Mouse (Mus musculus) neural tube, embryonic 14.5 days (tissue): ENCODE data around the gene Kif3a. TPM values are rescaled to one million over a fixed set of nuclear protein-coding genes. Genes with fewer than 3 reads are reported as not detected.

ENCODE experiments used
- ATAC-seq: fragments of 200-750 bp; cut with Nextera tagmentation; 2 replicates; pipeline ENCODE4 v1.8.0; 2017; ENCODE audit warnings: low read depth, mild to moderate bottlenecking, moderate TSS enrichment, moderate library complexity
- H3K27ac ChIP-seq: fragments of 300-500 bp; sonication (generic); 2 replicates; pipeline ENCODE4 v1.5.1; 2014; ENCODE audit warnings: low read depth, mild to moderate bottlenecking, control low read depth, low read length, moderate library complexity, mixed read lengths
- H3K27me3 ChIP-seq: fragments of 300-500 bp; sonication (generic); 2 replicates; pipeline ENCODE4 v1.6.1; 2014; ENCODE audit warnings: low read length; ENCODE audit not compliant: control insufficient read depth, insufficient read depth
- H3K36me3 ChIP-seq: fragments of 300-500 bp; sonication (generic); 2 replicates; pipeline ENCODE4 v1.6.1; 2014; ENCODE audit warnings: low read length, mixed read lengths; ENCODE audit not compliant: control insufficient read depth, insufficient read depth
- H3K4me1 ChIP-seq: fragments of 300-500 bp; sonication (generic); 2 replicates; pipeline ENCODE4 v1.6.1; 2014; ENCODE audit warnings: low read length; ENCODE audit not compliant: control insufficient read depth, insufficient read depth
- H3K4me2 ChIP-seq: fragments of 300-500 bp; sonication (generic); 2 replicates; pipeline ENCODE4 v1.6.1; 2014; ENCODE audit warnings: mild to moderate bottlenecking, low read depth, low read length, control low read depth
- H3K4me3 ChIP-seq: fragments of 300-500 bp; sonication (generic); 2 replicates; pipeline ENCODE4 v1.5.1; 2014; ENCODE audit warnings: low read depth, low read length, control low read depth, mixed read lengths
- H3K9ac ChIP-seq: fragments of 300-500 bp; sonication (generic); replicated peaks from 2 replicates; pipeline ENCODE4 v1.6.1; 2014; ENCODE audit warnings: low read depth, mild to moderate bottlenecking, control low read depth, low read length, mixed read lengths
- H3K9me3 ChIP-seq: fragments of 300-500 bp; sonication (generic); 2 replicates; pipeline ENCODE4 v1.6.1; 2016; ENCODE audit warnings: low read length; ENCODE audit not compliant: control insufficient read depth
- WGBS: fragments of 180-500 bp; shearing (Covaris S2); extraction: QIAGEN DNeasy Blood & Tissue Kit; methylation state at CpG from one replicate; pipeline ENCODE4 v1.1.7; 2014; 5-methylcytosine and 5-hydroxymethylcytosine counted together
- polyA plus RNA-seq: library from polyadenylated mRNA; unstranded; fragments of >200 nt; fragmentation: Nextera tagmentation; extraction: Ambion mirVana; gene quantifications from 2 replicates; pipeline ENCODE4 v1.2.1, GENCODE M21; 2014

The Kif3a gene
- polyA plus RNA-seq, 1 experiment from 2014 or later, result 308 TPM

DNA sequence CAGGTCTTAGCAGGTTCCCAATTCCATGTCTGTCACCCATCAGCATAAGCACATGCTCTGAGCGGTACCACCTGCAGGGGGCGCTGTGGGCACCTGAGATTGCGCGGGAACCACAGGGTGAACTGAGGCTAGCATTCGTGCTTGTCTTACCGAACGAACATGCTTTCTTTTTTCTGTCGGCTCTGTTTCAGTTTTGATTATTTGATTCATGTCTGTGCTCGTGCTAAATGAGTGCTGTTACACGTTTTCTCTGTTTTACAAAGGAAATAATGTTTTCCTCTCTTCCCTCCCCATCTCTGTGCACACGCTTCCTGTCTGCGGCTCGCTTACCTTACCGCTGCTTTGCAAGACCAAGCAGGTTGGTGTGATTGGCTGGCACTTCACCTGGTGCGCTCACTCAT lies 23.2 kb downstream of the Kif3a start:
- no peaks in the 10 kb centered on the region for H3K9me3 ChIP-seq
- no peak overlapping the region for H3K4me3 ChIP-seq
- WGBS, result 48% methylated on average over 15 of the region's 15 CpGs
- H3K4me2 ChIP-seq, result no peak overlapping the region
- H3K4me1 ChIP-seq, result no peaks in the 10 kb centered on the region
- no peak overlapping the region for H3K9ac ChIP-seq
- ATAC-seq, result no peak
- H3K27me3 ChIP-seq, result no peaks in the 10 kb centered on the region
- no peak overlapping the region for H3K27ac ChIP-seq
- H3K36me3 ChIP-seq, result peaks cover 71% of the 10 kb centered on the region

GRCm38 (mm10) chr11:53591116-53591515 lies 23.9 kb downstream of the Kif3a start:
- Histone ChIP-seq H3K36me3 (peaks cover 67% of the 10 kb centered on the region), H3K9me3 (no peaks in the 10 kb centered on the region), H3K4me2 (no peak overlapping the region), H3K27ac (no peak overlapping the region), H3K4me3 (no peak overlapping the region), H3K9ac (no peak overlapping the region), H3K4me1 (no peaks in the 10 kb centered on the region), H3K27me3 (no peaks in the 10 kb centered on the region)
- ATAC-seq, result no peak
- 95% methylated on average over 5 of the region's 5 CpGs for WGBS

- H3K9ac ChIP-seq, result no peak overlapping the region
- H3K4me2 ChIP-seq, result no peak overlapping the region
- no peaks in the 10 kb centered on the region for H3K9me3 ChIP-seq
- ATAC-seq, result no peak
- 97% methylated on average over 3 of the region's 3 CpGs for WGBS
- peaks cover 29% of the 10 kb centered on the region for H3K36me3 ChIP-seq
- no peaks in the 10 kb centered on the region for H3K27me3 ChIP-seq
- no peak overlapping the region for H3K27ac ChIP-seq
- no peak overlapping the region for H3K4me3 ChIP-seq
- H3K4me1 ChIP-seq, result no peaks in the 10 kb centered on the region
Observed at GRCm38 (mm10) chr11:53604983-53605382, 37.8 kb downstream of the Kif3a start.

DNA sequence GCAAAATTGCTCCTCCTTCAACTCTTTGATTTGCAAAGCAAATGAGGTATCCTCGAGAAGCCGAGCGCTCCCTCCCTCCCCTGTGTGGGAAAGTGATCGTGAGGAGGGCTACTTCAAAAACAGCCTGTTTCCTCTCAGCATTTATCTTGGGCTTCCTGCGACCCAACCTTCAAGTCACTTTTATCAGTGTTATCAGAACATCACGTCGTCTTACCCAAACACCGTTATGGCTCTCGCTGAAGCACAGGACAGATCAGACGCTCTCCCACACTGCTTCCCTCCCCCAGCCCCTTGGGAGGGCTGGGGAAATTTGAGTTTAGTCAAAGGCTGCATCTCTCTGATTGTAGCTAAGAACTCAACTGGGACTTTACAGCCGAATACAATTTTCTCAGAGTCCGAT lies 38.4 kb downstream of the Kif3a start:
- Histone ChIP-seq H3K36me3 (peaks cover 23% of the 10 kb centered on the region), H3K27ac (no peak overlapping the region), H3K4me1 (no peaks in the 10 kb centered on the region), H3K9me3 (no peaks in the 10 kb centered on the region), H3K4me2 (no peak overlapping the region), H3K27me3 (no peaks in the 10 kb centered on the region), H3K4me3 (no peak overlapping the region), H3K9ac (no peak overlapping the region)
- 11% methylated on average over 12 of the region's 12 CpGs for WGBS
- no peak for ATAC-seq

- no peak overlapping the region for H3K4me3 ChIP-seq
- no peak for ATAC-seq
- H3K36me3 ChIP-seq, result no peaks in the 10 kb centered on the region
- 85% methylated on average over 6 of the region's 6 CpGs for WGBS
- no peak overlapping the region for H3K4me2 ChIP-seq
- no peaks in the 10 kb centered on the region for H3K4me1 ChIP-seq
- no peak overlapping the region for H3K27ac ChIP-seq
- H3K9ac ChIP-seq, result no peak overlapping the region
- H3K9me3 ChIP-seq, result no peaks in the 10 kb centered on the region
- H3K27me3 ChIP-seq, result no peaks in the 10 kb centered on the region
Observed at GRCm38 (mm10) chr11:53609231-53609630, 42.1 kb downstream of the Kif3a start.

DNA sequence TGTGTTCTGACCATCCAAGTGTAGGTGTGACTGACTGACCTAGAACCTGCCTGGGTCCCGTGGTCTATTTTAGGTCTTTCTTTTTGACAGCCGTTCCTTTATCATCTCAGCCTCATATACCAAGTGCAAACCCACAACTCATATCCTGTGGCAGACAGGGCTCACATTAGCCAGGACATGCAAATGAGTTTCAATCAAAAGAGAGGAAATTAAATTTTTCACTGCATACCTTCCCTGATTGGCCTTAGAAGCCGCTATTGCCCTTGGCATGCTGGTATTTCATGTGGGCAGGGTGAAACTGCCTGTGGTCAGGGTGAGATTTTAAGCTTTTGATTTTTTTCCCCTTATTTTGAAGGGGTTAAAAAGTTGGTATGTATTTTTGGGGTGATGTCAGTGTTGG lies 42.5 kb downstream of the Kif3a start:
- no peaks in the 10 kb centered on the region for H3K36me3 ChIP-seq
- ATAC-seq, result no peak
- H3K4me3 ChIP-seq, result no peak overlapping the region
- no peaks in the 10 kb centered on the region for H3K27me3 ChIP-seq
- WGBS, result 84% methylated on average over 3 of the region's 3 CpGs
- H3K4me2 ChIP-seq, result no peak overlapping the region
- no peak overlapping the region for H3K9ac ChIP-seq
- no peak overlapping the region for H3K27ac ChIP-seq
- no peaks in the 10 kb centered on the region for H3K4me1 ChIP-seq
- H3K9me3 ChIP-seq, result no peaks in the 10 kb centered on the region

GRCm38 (mm10) chr11:53615172-53615571 lies 48.0 kb downstream of the Kif3a start:
- Histone ChIP-seq H3K27me3 (no peaks in the 10 kb centered on the region), H3K27ac (no peak overlapping the region), H3K9ac (no peak overlapping the region), H3K4me1 (no peaks in the 10 kb centered on the region), H3K4me2 (no peak overlapping the region), H3K4me3 (no peak overlapping the region), H3K9me3 (no peaks in the 10 kb centered on the region), H3K36me3 (no peaks in the 10 kb centered on the region)
- no peak for ATAC-seq
- 74% methylated on average over 6 of the region's 6 CpGs for WGBS

GRCm38 (mm10) chr11:53615575-53615974 lies 48.4 kb downstream of the Kif3a start:
- Histone ChIP-seq H3K4me3 (no peak overlapping the region), H3K9me3 (no peaks in the 10 kb centered on the region), H3K27me3 (no peaks in the 10 kb centered on the region), H3K27ac (no peak overlapping the region), H3K4me2 (no peak overlapping the region), H3K4me1 (no peaks in the 10 kb centered on the region), H3K9ac (no peak overlapping the region), H3K36me3 (no peaks in the 10 kb centered on the region)
- WGBS, result 93% methylated on average over 8 of the region's 8 CpGs
- no peak for ATAC-seq

DNA sequence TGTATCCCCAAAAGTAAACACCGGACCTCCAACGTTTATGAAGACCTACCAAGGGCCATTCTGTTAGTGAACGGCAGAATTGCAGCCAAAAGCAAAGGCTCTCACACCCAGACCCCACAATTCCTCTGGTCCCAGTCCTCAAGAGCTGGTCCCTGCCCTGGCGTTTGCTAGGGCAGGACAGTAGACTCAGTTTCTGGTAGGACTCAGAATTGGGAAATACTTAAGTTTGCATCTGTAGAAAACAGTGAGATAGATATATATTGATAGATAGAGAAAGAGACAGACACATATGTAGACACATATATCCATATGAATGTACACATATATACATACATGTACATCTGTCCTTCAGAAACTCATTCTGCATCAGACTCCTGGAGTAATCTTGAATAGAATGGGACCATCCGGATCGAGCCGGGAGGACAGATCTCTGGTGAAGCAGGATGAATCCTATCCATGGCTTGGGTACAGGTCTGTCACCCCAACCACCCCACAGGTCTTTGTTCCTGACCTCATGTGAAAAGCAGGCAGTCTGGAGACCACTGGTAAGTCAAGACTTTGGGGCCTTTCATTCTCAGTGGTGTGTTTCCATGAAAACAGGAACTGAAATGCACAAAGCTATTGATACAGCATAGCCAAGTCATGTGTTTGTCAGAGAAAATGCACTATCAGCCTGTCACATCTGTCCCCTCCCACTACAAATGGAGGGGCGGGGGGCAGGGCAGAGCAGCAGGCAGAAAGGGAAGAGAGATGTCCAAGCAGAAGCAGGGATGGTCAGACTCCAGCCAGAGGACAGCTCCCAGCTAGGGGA lies 49.8 kb downstream of the Kif3a start:
- Histone ChIP-seq H3K27ac (no peak overlapping the region), H3K4me1 (no peaks in the 10 kb centered on the region)
- no peak for ATAC-seq

More for the DNA sequence above, 49.8 kb downstream of the Kif3a start:
- Histone ChIP-seq H3K4me2 (no peak overlapping the region), H3K9ac (no peak overlapping the region), H3K36me3 (no peaks in the 10 kb centered on the region), H3K4me3 (no peak overlapping the region), H3K27me3 (no peaks in the 10 kb centered on the region), H3K9me3 (no peaks in the 10 kb centered on the region)
- 84% methylated on average over 8 of the region's 8 CpGs for WGBS
